In genomic region chr14:31115522-31115921, GRCm38 (mm10) we compare ENCODE assay signal across 23 mouse cellular contexts.
"Had no signal": no experiment of that assay in that cellular context is flagged by ENCODE, and none has a peak within 500 bp of the region (broad histone marks: within the 10 kb centered on the region; RNA-seq: fewer than 3 reads in every experiment).

No protein-coding gene starts in this region.

- H3K27ac ChIP-seq: heart, adult 2 months; heart, embryonic 15.5 days; hindbrain, embryonic 13.5 days; hindbrain, embryonic 15.5 days; hindbrain, postnatal 0 days; limb, embryonic 13.5 days; limb, embryonic 15.5 days; liver, embryonic 15.5 days had no signal

- H3K9me3 ChIP-seq: heart, embryonic 13.5 days; heart, embryonic 15.5 days; hindbrain, embryonic 13.5 days; hindbrain, embryonic 15.5 days; limb, embryonic 13.5 days; limb, embryonic 15.5 days; liver, embryonic 15.5 days had no signal

- H3K4me1 ChIP-seq: hindbrain, embryonic 13.5 days; hindbrain, embryonic 15.5 days; limb, embryonic 13.5 days; limb, embryonic 15.5 days had no signal

- H3K4me3 ChIP-seq: heart, adult 2 months; heart, embryonic 13.5 days; heart, embryonic 15.5 days; hindbrain, embryonic 13.5 days; hindbrain, embryonic 15.5 days; limb, embryonic 13.5 days; limb, embryonic 15.5 days; liver, embryonic 15.5 days had no signal

- H3K4me2 ChIP-seq: heart, embryonic 11.5 days; heart, embryonic 13.5 days; heart, embryonic 15.5 days; hindbrain, embryonic 13.5 days; hindbrain, embryonic 15.5 days; limb, embryonic 13.5 days; limb, embryonic 15.5 days; liver, embryonic 15.5 days had no signal

- H3K9ac ChIP-seq: forebrain, postnatal 0 days; heart, embryonic 13.5 days; heart, embryonic 15.5 days; hindbrain, embryonic 13.5 days; hindbrain, embryonic 15.5 days; limb, embryonic 13.5 days; limb, embryonic 15.5 days; liver, embryonic 15.5 days had no signal

- ATAC-seq: forebrain, postnatal 0 days; hindbrain, postnatal 0 days had no signal

- DNase-seq: forebrain, postnatal 0 days; gastrocnemius, postnatal 14 days; gastrocnemius, postnatal 36 days; heart, adult 11 months; heart, adult 2 months; heart, postnatal 14 days; heart, postnatal 36 days; kidney, adult 11 months; kidney, postnatal 10 days; kidney, postnatal 36 days; layer of hippocampus, adult 9-11 months; layer of hippocampus, postnatal 36 days; left cerebral cortex, postnatal 4 days; lung, adult 18-20 months had no signal

- H3K27me3 ChIP-seq: heart, embryonic 13.5 days; heart, embryonic 15.5 days; hindbrain, embryonic 13.5 days; hindbrain, embryonic 15.5 days; limb, embryonic 13.5 days; limb, embryonic 15.5 days; liver, embryonic 15.5 days had no signal
